In the genomic region with DNA sequence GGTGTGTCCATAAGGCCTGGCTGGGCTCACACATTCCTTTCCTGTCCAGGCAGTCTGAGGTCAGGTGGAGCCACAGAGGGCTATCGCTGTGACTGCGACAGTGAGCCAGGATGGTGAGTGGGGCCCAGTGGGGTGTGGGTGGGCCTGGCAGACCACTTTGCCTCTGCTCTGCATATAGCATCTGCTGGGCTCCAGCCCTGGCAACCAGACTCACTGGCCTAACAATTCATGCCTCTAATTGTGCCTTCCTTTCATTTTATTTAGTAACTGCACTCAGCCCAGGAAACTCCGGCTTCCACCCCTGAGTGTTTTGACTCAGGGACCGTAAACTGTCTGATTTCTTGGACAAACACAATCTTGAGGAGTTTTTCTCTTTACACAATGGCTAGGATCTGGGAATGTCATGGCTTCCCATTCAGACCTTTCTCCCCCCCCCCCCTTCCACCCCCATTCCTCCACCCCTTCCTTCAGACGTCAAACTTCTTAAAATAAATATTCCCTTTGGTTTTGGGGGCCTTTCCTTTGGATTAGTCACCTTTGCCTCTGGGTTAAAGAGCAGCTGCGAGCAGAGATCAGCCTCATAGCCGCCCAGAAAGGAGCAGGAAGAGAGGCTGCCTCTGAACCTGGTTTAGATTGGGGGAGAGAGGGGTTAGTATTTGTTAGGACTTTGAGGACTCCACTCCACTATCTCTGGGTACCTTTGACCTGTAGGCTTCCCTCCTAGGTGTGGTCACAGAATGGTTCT, we compare ENCODE assay signal across 15 mouse cellular contexts. TPM values are rescaled to one million over a fixed set of nuclear protein-coding genes. Genes with fewer than 3 reads are reported as not detected.
DNase-seq lines count a peak whose midpoint lies in the region; ATAC-seq and TF ChIP-seq lines count a peak whose summit lies in the region.
"Had no signal": no experiment of that assay in that cellular context is flagged by ENCODE, and none has a peak within 500 bp of the region (broad histone marks: within the 10 kb centered on the region; RNA-seq: fewer than 3 reads in every experiment).

No protein-coding gene starts in this region.

- H3K4me2 ChIP-seq in hindbrain, embryonic 13.5 days = no peak overlapping the region
- no peak overlapping the region for H3K4me2 ChIP-seq in hindbrain, postnatal 0 days (ENCODE audit: low read depth, low read length)
- no peak overlapping the region for H3K4me2 ChIP-seq in neural tube, embryonic 13.5 days
- no peak overlapping the region for H3K4me2 ChIP-seq in midbrain, embryonic 14.5 days (ENCODE audit: low read length)
- H3K4me2 ChIP-seq: embryonic facial prominence, embryonic 12.5 days; hindbrain, embryonic 15.5 days; limb, embryonic 13.5 days had no signal

- WGBS in hindbrain, embryonic 13.5 days = 43% methylated on average over 7 of the region's 7 CpGs
- 40% methylated on average over 7 of the region's 7 CpGs for WGBS in hindbrain, postnatal 0 days
- 42% methylated on average over 7 of the region's 7 CpGs for WGBS in neural tube, embryonic 13.5 days
- 46% methylated on average over 7 of the region's 7 CpGs for WGBS in small intestine, adult 2 months
- 57% methylated on average over 7 of the region's 7 CpGs for WGBS in midbrain, embryonic 14.5 days

- no peak for DNase-seq in hindbrain, postnatal 0 days (ENCODE audit: low spot score)
- DNase-seq in neural tube, embryonic 10.5 days (ENCODE audit: extremely low spot score, low spot score) = no peak
- peak; percentile 49 for DNase-seq in induced T-regulatory cell, adult 2 months (ENCODE audit: low read depth)
- no peak for DNase-seq in cerebellum, adult 9-10 months
- no peak for DNase-seq in midbrain, embryonic 14.5 days
- DNase-seq: cerebellum, adult 8-10 months; gastrocnemius, postnatal 10 days; lung, postnatal 36 days; right cerebral cortex, postnatal 25 days had no signal

- H3K4me1 ChIP-seq in hindbrain, embryonic 13.5 days (replicated peaks) = peaks cover 9% of the 10 kb centered on the region
- no peaks in the 10 kb centered on the region for H3K4me1 ChIP-seq in hindbrain, postnatal 0 days (ENCODE audit: insufficient read depth, low read length)
- H3K4me1 ChIP-seq in neural tube, embryonic 13.5 days (replicated peaks) = peaks cover 12% of the 10 kb centered on the region
- H3K4me1 ChIP-seq in small intestine, adult 2 months (ENCODE audit: control insufficient read depth, insufficient read depth, insufficient read length, low read length) = peaks cover 3% of the 10 kb centered on the region
- H3K4me1 ChIP-seq in midbrain, embryonic 14.5 days (ENCODE audit: control insufficient read depth, insufficient read depth, low read length) = peaks cover 4% of the 10 kb centered on the region

- TF ChIP-seq POLR2A in small intestine, adult 2 months (IDR thresholded peaks at IDR 0.05; ENCODE audit: low read depth, low read length) = no peak

- no peak for ATAC-seq in hindbrain, embryonic 13.5 days (ENCODE audit: low FRiP score)
- no peak for ATAC-seq in hindbrain, postnatal 0 days
- no peak for ATAC-seq in neural tube, embryonic 13.5 days (ENCODE audit: low read depth)
- ATAC-seq in midbrain, embryonic 14.5 days (ENCODE audit: low FRiP score, low TSS enrichment) = no peak

- H3K27ac ChIP-seq in hindbrain, embryonic 13.5 days = 0 out of 2 replicates have a peak overlapping the region, but pooled peaks have one; percentile 23
- no peak overlapping the region for H3K27ac ChIP-seq in hindbrain, postnatal 0 days
- peak overlapping the region; percentile 49; the same call in 1 of the 2 replicates for H3K27ac ChIP-seq in neural tube, embryonic 13.5 days (replicated peaks)
- peak overlapping the region; percentile 71; the same call in 1 of the 2 replicates for H3K27ac ChIP-seq in small intestine, adult 2 months (ENCODE audit: insufficient read depth, low read depth, low read length)
- no peak overlapping the region for H3K27ac ChIP-seq in midbrain, embryonic 14.5 days (replicated peaks; ENCODE audit: low read depth, low read length)
- H3K27ac ChIP-seq: embryonic facial prominence, embryonic 12.5 days; hindbrain, embryonic 15.5 days; limb, embryonic 13.5 days had no signal

- no peak for TF ChIP-seq CTCF in hindbrain, postnatal 0 days (IDR thresholded peaks at IDR 0.05; ENCODE audit: low read depth)
- no peak for TF ChIP-seq CTCF in small intestine, adult 2 months (IDR thresholded peaks at IDR 0.05; ENCODE audit: extremely low read depth, insufficient read length, insufficient replicate concordance, low read depth, low read length)

- no peaks in the 10 kb centered on the region for H3K36me3 ChIP-seq in hindbrain, embryonic 13.5 days
- no peaks in the 10 kb centered on the region for H3K36me3 ChIP-seq in hindbrain, postnatal 0 days (ENCODE audit: insufficient read depth, low read length)
- H3K36me3 ChIP-seq in neural tube, embryonic 13.5 days = no peaks in the 10 kb centered on the region
- no peaks in the 10 kb centered on the region for H3K36me3 ChIP-seq in small intestine, adult 2 months (ENCODE audit: control insufficient read depth, insufficient read depth, low read length)
- H3K36me3 ChIP-seq in midbrain, embryonic 14.5 days (ENCODE audit: control insufficient read depth, insufficient read depth, low read length) = no peaks in the 10 kb centered on the region
- H3K36me3 ChIP-seq: embryonic facial prominence, embryonic 12.5 days; hindbrain, embryonic 15.5 days; limb, embryonic 13.5 days had no signal

- peaks cover 55% of the 10 kb centered on the region for H3K27me3 ChIP-seq in hindbrain, embryonic 13.5 days
- H3K27me3 ChIP-seq in hindbrain, postnatal 0 days (ENCODE audit: insufficient read depth, low read length) = peaks cover 5% of the 10 kb centered on the region; the same call in 1 of the 2 replicates
- H3K27me3 ChIP-seq in neural tube, embryonic 13.5 days = peaks cover 41% of the 10 kb centered on the region
- no peaks in the 10 kb centered on the region for H3K27me3 ChIP-seq in small intestine, adult 2 months (ENCODE audit: control insufficient read depth, insufficient read depth, low read length)
- H3K27me3 ChIP-seq in midbrain, embryonic 14.5 days (ENCODE audit: control insufficient read depth, insufficient read depth, low read length) = peaks cover 11% of the 10 kb centered on the region
- H3K27me3 ChIP-seq: embryonic facial prominence, embryonic 12.5 days had no signal

- H3K9me3 ChIP-seq in hindbrain, embryonic 13.5 days = no peaks in the 10 kb centered on the region
- H3K9me3 ChIP-seq in hindbrain, postnatal 0 days (ENCODE audit: low read length) = no peaks in the 10 kb centered on the region
- no peaks in the 10 kb centered on the region for H3K9me3 ChIP-seq in neural tube, embryonic 13.5 days
- H3K9me3 ChIP-seq in midbrain, embryonic 14.5 days (ENCODE audit: control insufficient read depth, low read length) = no peaks in the 10 kb centered on the region
- H3K9me3 ChIP-seq: embryonic facial prominence, embryonic 12.5 days; hindbrain, embryonic 15.5 days; limb, embryonic 13.5 days had no signal

- H3K4me3 ChIP-seq in hindbrain, embryonic 13.5 days = no peak overlapping the region
- H3K4me3 ChIP-seq in hindbrain, postnatal 0 days (ENCODE audit: low read length) = no peak overlapping the region
- H3K4me3 ChIP-seq in neural tube, embryonic 13.5 days = no peak overlapping the region
- H3K4me3 ChIP-seq in small intestine, adult 2 months (ENCODE audit: low read depth, low read length) = no peak overlapping the region
- no peak overlapping the region for H3K4me3 ChIP-seq in midbrain, embryonic 14.5 days (replicated peaks; ENCODE audit: low read depth, low read length)
- H3K4me3 ChIP-seq: embryonic facial prominence, embryonic 12.5 days; hindbrain, embryonic 15.5 days; limb, embryonic 13.5 days had no signal

- no peak overlapping the region for H3K9ac ChIP-seq in hindbrain, embryonic 13.5 days
- no peak overlapping the region for H3K9ac ChIP-seq in hindbrain, postnatal 0 days (replicated peaks; ENCODE audit: low read length)
- no peak overlapping the region for H3K9ac ChIP-seq in neural tube, embryonic 13.5 days
- H3K9ac ChIP-seq in midbrain, embryonic 14.5 days (replicated peaks; ENCODE audit: low read length) = no peak overlapping the region
- H3K9ac ChIP-seq: embryonic facial prominence, embryonic 12.5 days; hindbrain, embryonic 15.5 days; limb, embryonic 13.5 days had no signal

RNA-seq across cellular contexts. Expression of a gene that starts 40.8 kb away (rescaled TPM):
- 23.2 and 24.3 TPM in 2 replicates for polyA plus RNA-seq in hindbrain, embryonic 13.5 days (2015; fragmentation: Nextera tagmentation; extraction: Ambion mirVana)
- total RNA-seq in hindbrain, postnatal 0 days (2014; rRNA removed) = 14.0 and 17.6 TPM in 2 replicates
- polyA plus RNA-seq in hindbrain, postnatal 0 days (2015; fragmentation: Nextera tagmentation; extraction: Ambion mirVana) = 9.9 and 11.7 TPM in 2 replicates
- 25.2 and 26.1 TPM in 2 replicates for polyA plus RNA-seq in neural tube, embryonic 13.5 days (2015; fragmentation: Nextera tagmentation; extraction: Ambion mirVana)
- polyA plus RNA-seq in small intestine, adult 2 months (2012; rRNA removed) = 4.7 and 10.2 TPM in 2 replicates
- 8.3 and 19.6 TPM in 2 replicates for polyA plus RNA-seq in midbrain, embryonic 14.5 days (2014; fragmentation: Nextera tagmentation; extraction: Ambion mirVana)

RNA-seq across cellular contexts. Expression of a gene that starts 52.6 kb away (rescaled TPM):
- 8.7 and 9.3 TPM in 2 replicates for polyA plus RNA-seq in hindbrain, embryonic 13.5 days (2015; fragmentation: Nextera tagmentation; extraction: Ambion mirVana)
- total RNA-seq in hindbrain, postnatal 0 days (2014; rRNA removed) = 6.9 and 10.8 TPM in 2 replicates
- polyA plus RNA-seq in hindbrain, postnatal 0 days (2015; fragmentation: Nextera tagmentation; extraction: Ambion mirVana) = 5.6 and 6.7 TPM in 2 replicates
- polyA plus RNA-seq in neural tube, embryonic 13.5 days (2015; fragmentation: Nextera tagmentation; extraction: Ambion mirVana) = 10.1 and 13.2 TPM in 2 replicates
- polyA plus RNA-seq in small intestine, adult 2 months (2012; rRNA removed) = 1.8 and 3.1 TPM in 2 replicates
- polyA plus RNA-seq in midbrain, embryonic 14.5 days (2014; fragmentation: Nextera tagmentation; extraction: Ambion mirVana) = 4.0 and 7.9 TPM in 2 replicates

Comparison
In these comparisons a context has a peak if more than half of its experiments do, and no peak if none do; other contexts are left out.
1. H3K27ac ChIP-seq: peak in hindbrain, embryonic 13.5 days (single experiment), neural tube, embryonic 13.5 days (single experiment) and small intestine, adult 2 months (single experiment); none in hindbrain, postnatal 0 days (single experiment) and midbrain, embryonic 14.5 days (single experiment).